Mouse (Mus musculus): ENCODE data around the gene Otud7a. TPM values are rescaled to one million over a fixed set of nuclear protein-coding genes. Genes with fewer than 3 reads are reported as not detected.

Otud7a gene
- total and polyA plus RNA-seq, 2 experiments from 2014 or later: 3.8 to 21.6 TPM

DNA sequence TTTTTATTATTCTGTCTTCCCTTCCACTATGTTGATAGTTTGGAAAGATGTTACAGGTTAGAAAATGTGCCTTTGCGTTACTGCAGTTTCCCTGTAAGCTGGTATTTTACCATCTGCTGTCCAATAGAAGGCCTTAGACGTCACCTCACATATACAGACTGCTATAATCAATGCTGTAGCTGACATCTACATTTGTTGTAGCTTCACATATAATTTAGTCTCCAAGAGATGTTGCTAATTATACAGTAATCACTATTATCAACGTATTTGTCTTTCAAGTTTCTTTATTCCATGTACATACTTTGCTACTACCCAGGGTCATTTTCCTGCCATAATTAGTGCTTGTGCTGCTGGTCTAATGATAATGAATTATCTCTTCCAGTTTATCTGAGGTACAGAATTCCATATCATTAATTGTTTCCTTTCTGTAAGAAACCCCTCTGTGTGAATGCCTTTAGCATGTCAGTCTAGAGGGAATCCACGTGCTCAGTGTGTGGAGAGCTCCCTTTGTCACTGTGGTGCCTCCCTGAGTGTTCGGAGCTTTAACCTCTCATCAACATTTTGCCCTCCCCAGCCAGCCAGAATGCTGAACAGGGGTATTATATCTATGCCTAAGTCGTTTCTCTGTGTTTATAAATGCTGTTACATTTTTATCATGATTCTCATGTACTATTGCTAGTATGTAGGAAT, 280.6 kb downstream of the Otud7a start:
- DNase-seq: no peak
- peak; percentile 76 for ATAC-seq
- WGBS: 44% methylated on average over 6 of the region's 6 CpGs

GRCm38 (mm10) chr7:63729605-63730004, 285.1 kb downstream of the Otud7a start:
- no peak for ATAC-seq
- H3K9me3 ChIP-seq (ENCODE audit: low read length): no peaks in the 10 kb centered on the region
- WGBS: 95% methylated on average over 5 of the region's 5 CpGs
- no peak overlapping the region for H3K27ac ChIP-seq (ENCODE audit: low read depth, low read length)
- H3K4me3 ChIP-seq (ENCODE audit: low read depth, low read length): no peak overlapping the region
- H3K36me3 ChIP-seq (ENCODE audit: insufficient read depth): 0 out of 2 replicates have a peak, but pooled peaks cover 29% of the 10 kb centered on the region
- no peak overlapping the region for H3K4me2 ChIP-seq (ENCODE audit: low read depth)
- no peaks in the 10 kb centered on the region for H3K27me3 ChIP-seq (ENCODE audit: insufficient read depth, low read length)
- H3K4me1 ChIP-seq (ENCODE audit: insufficient read depth): no peaks in the 10 kb centered on the region
- H3K9ac ChIP-seq: no peak overlapping the region
- TF ChIP-seq CTCF (IDR thresholded peaks at IDR 0.05; ENCODE audit: low read depth): no peak
- DNase-seq: no peak

More for the DNA sequence above, 280.6 kb downstream of the Otud7a start:
- Histone ChIP-seq H3K36me3 (ENCODE audit: insufficient read depth) (0 out of 2 replicates have a peak, but pooled peaks cover 11% of the 10 kb centered on the region), H3K4me3 (ENCODE audit: low read depth, low read length) (no peak overlapping the region), H3K27ac (ENCODE audit: low read depth, low read length) (no peak overlapping the region), H3K4me2 (ENCODE audit: low read depth) (no peak overlapping the region), H3K4me1 (ENCODE audit: insufficient read depth) (no peaks in the 10 kb centered on the region), H3K9ac (no peak overlapping the region), H3K27me3 (ENCODE audit: insufficient read depth, low read length) (no peaks in the 10 kb centered on the region), H3K9me3 (ENCODE audit: low read length) (no peaks in the 10 kb centered on the region)
- TF ChIP-seq CTCF (IDR thresholded peaks at IDR 0.05; ENCODE audit: low read depth): no peak

- Histone ChIP-seq H3K27me3 (ENCODE audit: insufficient read depth, low read length) (no peaks in the 10 kb centered on the region), H3K4me1 (ENCODE audit: insufficient read depth) (no peaks in the 10 kb centered on the region), H3K9me3 (ENCODE audit: low read length) (no peaks in the 10 kb centered on the region), H3K4me3 (ENCODE audit: low read depth, low read length) (no peak overlapping the region), H3K27ac (ENCODE audit: low read depth, low read length) (no peak overlapping the region), H3K36me3 (ENCODE audit: insufficient read depth) (0 out of 2 replicates have a peak, but pooled peaks cover 30% of the 10 kb centered on the region), H3K9ac (no peak overlapping the region), H3K4me2 (ENCODE audit: low read depth) (no peak overlapping the region)
- ATAC-seq: no peak
- DNase-seq: no peak
- TF ChIP-seq CTCF (IDR thresholded peaks at IDR 0.05; ENCODE audit: low read depth): no peak
Observed at GRCm38 (mm10) chr7:63730012-63730411, 285.5 kb downstream of the Otud7a start.

- peak; percentile 72 for TF ChIP-seq CTCF (IDR thresholded peaks at IDR 0.05; ENCODE audit: low read depth)
- Histone ChIP-seq H3K27me3 (ENCODE audit: insufficient read depth, low read length) (no peaks in the 10 kb centered on the region), H3K9me3 (ENCODE audit: low read length) (no peaks in the 10 kb centered on the region), H3K4me3 (ENCODE audit: low read depth, low read length) (no peak overlapping the region), H3K36me3 (ENCODE audit: insufficient read depth) (peaks cover 17% of the 10 kb centered on the region; the same call in 1 of the 2 replicates), H3K9ac (no peak overlapping the region), H3K4me1 (ENCODE audit: insufficient read depth) (no peaks in the 10 kb centered on the region), H3K4me2 (ENCODE audit: low read depth) (no peak overlapping the region), H3K27ac (ENCODE audit: low read depth, low read length) (no peak overlapping the region)
- DNase-seq (peak; percentile 45), ATAC-seq (peak; percentile 71)
- 49% methylated on average over 4 of the region's 4 CpGs for WGBS
Observed at GRCm38 (mm10) chr7:63737725-63738124, 293.2 kb downstream of the Otud7a start.

DNA sequence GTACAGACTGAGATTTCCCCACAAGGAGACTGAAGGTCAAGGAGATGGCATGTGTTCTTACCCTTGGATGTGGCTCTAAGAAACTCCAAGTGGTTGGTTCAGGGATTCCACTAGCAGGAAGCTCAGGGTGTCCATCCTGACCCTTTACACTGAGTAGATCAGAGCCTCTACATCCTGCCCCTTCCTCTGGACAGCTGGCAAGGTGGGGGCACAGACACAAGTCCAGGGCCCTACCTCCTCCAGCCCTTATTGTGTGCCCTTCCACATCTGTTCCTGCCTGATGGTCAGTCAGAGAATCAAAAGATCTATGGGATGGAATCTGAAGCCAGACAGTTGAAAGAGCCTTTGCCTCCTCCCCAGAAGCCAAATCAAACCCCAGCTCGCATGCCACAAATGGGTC, 293.6 kb downstream of the Otud7a start:
- ATAC-seq (peak; percentile 5; the same call in 1 of the 2 replicates), DNase-seq (no peak)
- Histone ChIP-seq H3K27me3 (ENCODE audit: insufficient read depth, low read length) (no peaks in the 10 kb centered on the region), H3K36me3 (ENCODE audit: insufficient read depth) (peaks cover 17% of the 10 kb centered on the region; the same call in 1 of the 2 replicates), H3K27ac (ENCODE audit: low read depth, low read length) (no peak overlapping the region), H3K4me3 (ENCODE audit: low read depth, low read length) (no peak overlapping the region), H3K4me2 (ENCODE audit: low read depth) (no peak overlapping the region), H3K4me1 (ENCODE audit: insufficient read depth) (no peaks in the 10 kb centered on the region), H3K9ac (no peak overlapping the region), H3K9me3 (ENCODE audit: low read length) (no peaks in the 10 kb centered on the region)
- no peak for TF ChIP-seq CTCF (IDR thresholded peaks at IDR 0.05; ENCODE audit: low read depth)
- 90% methylated on average over 1 of the region's 1 CpGs for WGBS

- no peak for DNase-seq
- no peak overlapping the region for H3K27ac ChIP-seq (ENCODE audit: low read depth, low read length)
- no peaks in the 10 kb centered on the region for H3K9me3 ChIP-seq (ENCODE audit: low read length)
- no peaks in the 10 kb centered on the region for H3K27me3 ChIP-seq (ENCODE audit: insufficient read depth, low read length)
- no peak for TF ChIP-seq CTCF (IDR thresholded peaks at IDR 0.05; ENCODE audit: low read depth)
- no peak overlapping the region for H3K4me2 ChIP-seq (ENCODE audit: low read depth)
- H3K36me3 ChIP-seq (ENCODE audit: insufficient read depth): no peaks in the 10 kb centered on the region
- no peaks in the 10 kb centered on the region for H3K4me1 ChIP-seq (ENCODE audit: insufficient read depth)
- H3K9ac ChIP-seq: no peak overlapping the region
- ATAC-seq: no peak
- 100% methylated on average over 1 of the region's 1 CpGs for WGBS
- no peak overlapping the region for H3K4me3 ChIP-seq (ENCODE audit: low read depth, low read length)
Observed at GRCm38 (mm10) chr7:63743116-63743515, 298.6 kb downstream of the Otud7a start.

DNA sequence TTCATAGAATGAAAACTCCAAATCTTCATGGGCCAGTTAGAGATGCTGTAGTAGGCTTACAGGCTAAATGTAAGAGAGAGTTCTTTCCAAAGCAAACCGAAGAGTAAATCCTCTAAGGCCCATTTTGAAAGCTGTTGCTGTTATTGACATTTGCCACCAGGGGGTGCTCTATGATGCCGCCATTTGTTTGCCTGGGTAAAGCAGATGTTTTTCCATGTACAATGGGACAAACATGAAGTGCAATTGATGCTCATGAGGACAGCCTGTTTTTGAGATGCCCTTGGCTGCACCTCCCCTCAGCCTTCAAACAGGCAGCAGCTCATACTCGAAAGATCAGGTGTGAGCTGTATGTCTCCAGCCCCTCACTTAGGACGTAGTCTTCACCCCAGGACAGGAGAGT, 307.5 kb downstream of the Otud7a start:
- no peaks in the 10 kb centered on the region for H3K9me3 ChIP-seq (ENCODE audit: low read length)
- no peak overlapping the region for H3K27ac ChIP-seq (ENCODE audit: low read depth, low read length)
- WGBS: 39% methylated on average over 4 of the region's 4 CpGs
- H3K4me1 ChIP-seq (ENCODE audit: insufficient read depth): peaks cover 11% of the 10 kb centered on the region; the same call in 1 of the 2 replicates
- H3K9ac ChIP-seq: no peak overlapping the region
- peak; percentile 84 for TF ChIP-seq CTCF (IDR thresholded peaks at IDR 0.05; ENCODE audit: low read depth)
- H3K36me3 ChIP-seq (ENCODE audit: insufficient read depth): no peaks in the 10 kb centered on the region
- H3K4me3 ChIP-seq (ENCODE audit: low read depth, low read length): no peak overlapping the region
- ATAC-seq (no peak), DNase-seq (peak; percentile 71)
- no peak overlapping the region for H3K4me2 ChIP-seq (ENCODE audit: low read depth)
- peaks cover 14% of the 10 kb centered on the region for H3K27me3 ChIP-seq (ENCODE audit: insufficient read depth, low read length)

Data from forebrain, postnatal 0 days (tissue).